Mouse (Mus musculus) neural tube, embryonic 10.5 days (tissue): Measurements from ENCODE around the gene Slc22a6.

Experiments used
- DNase-seq: peaks from one replicate; pipeline ENCODE4 v3.0.0-alpha.2; 2017; ENCODE audit warnings: low spot score; ENCODE audit errors: extremely low spot score

Gene Slc22a6

DNA sequence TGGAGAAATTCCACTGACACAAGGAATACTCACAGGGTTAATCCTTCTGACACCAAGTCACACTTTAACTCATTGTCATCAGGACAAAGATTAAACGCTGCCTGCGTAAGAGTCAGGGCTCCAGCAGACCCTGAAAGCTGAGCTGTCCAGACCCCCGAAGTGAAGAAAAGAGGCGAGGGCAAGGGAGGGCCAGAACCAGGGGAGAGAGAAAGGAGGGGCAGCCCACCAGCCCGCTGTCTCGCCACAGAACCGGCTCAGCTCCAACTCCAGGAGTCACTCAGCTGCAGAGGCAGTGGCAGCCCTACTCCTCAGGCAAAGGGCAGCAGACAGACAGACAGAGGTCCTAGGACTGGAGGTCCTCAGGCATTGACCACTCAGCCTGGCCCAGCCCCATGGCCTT lies at the start of gene Slc22a6:
Gene Slc22a6 (plus strand): TSS at position 136 of the 400 bp plus-strand sequence.
- DNase-seq, result no peak

DNA sequence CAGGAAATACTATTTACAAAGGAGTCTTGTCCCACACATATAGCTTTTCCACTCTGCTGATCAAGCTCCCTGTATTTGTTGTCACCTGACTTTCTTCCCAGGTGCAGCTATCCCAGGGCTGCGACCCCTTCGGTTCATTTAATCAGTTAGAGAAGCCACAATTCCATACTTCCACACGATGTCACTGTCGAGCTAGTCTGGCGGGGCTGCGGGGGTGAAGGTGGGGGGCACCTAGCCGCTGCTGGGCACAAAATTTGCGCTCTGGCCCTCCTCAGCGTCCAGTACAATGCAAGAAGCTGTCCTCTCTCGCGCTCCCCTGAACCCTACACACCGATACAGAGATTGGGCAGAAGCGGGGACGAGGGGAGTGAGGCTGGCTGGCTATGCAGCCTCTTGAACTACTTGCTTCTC lies 48.4 kb upstream of the Slc22a6 start:
- peak; percentile 50 for DNase-seq

DNA sequence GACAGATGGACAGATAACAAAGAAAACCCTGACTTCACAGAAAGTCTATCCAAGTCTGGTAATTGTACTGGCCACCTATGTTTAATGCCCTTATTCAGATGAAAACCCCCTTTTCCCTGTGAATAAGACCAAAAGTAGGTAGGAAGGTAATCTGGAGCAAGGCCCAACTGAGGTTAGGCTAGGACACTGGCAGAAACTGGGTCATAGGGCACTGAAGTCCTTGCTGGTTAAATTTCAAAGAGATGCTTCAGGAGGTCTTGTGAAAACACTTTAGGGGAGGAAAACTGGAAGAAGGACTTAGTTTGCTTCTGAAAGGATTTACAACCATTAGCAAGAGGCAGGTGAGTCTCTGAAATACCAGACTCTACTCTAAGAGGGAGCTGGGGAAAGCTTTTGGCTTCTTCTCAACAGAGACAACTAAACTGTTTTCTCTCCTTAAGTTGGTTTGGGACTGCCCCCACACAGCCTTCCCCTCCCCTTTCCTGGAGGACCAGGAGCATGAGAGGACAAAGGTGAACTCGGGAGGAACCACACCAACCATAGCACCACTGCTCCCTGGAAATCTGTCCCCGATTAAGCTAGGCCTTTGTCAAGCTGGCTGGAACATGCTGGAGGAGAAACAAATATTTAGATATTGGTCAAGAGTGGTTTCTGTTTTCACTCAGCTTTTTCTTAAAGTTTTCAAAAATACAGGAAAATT lies 47.3 kb upstream of the Slc22a6 start:
- DNase-seq, result no peak

DNA sequence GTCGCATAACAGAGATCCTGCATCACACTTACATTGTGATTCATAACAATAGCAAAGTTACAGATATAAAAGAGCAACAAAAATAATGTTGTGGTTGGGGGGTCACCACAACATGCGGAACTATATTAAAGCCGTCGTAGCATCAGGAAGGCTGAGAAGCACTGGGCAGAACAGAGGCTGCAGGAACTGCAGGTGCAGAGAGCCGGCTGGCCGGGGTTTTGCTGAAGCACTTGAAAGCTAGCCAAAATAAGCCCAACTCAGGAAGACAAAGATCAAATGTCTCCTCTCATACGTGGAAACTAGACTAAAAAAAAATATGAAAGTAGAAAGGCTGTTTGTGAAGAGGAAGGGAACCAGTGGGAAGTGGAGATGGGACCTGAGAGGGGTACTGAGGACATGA lies 46.1 kb upstream of the Slc22a6 start:
- no peak for DNase-seq

DNA sequence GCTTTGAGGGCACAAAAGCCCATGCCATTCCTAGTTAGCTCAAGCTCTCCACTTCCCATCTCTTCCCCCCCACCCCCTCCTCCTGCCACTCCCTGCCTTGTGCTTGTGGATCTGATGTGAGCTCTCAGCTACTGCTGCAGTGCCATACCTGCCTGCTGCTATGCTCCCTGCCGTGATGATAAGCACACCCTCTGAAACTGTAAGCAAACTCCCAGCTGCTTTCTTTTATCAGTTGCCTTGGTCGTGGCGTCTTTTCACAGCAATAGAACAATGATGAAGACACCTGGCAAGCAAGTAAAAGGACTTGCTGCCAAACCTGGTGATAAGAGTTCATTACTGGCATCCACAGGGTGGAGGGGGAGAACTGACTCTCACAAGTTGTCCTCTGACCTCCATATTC lies 45.4 kb upstream of the Slc22a6 start:
- no peak for DNase-seq

DNA sequence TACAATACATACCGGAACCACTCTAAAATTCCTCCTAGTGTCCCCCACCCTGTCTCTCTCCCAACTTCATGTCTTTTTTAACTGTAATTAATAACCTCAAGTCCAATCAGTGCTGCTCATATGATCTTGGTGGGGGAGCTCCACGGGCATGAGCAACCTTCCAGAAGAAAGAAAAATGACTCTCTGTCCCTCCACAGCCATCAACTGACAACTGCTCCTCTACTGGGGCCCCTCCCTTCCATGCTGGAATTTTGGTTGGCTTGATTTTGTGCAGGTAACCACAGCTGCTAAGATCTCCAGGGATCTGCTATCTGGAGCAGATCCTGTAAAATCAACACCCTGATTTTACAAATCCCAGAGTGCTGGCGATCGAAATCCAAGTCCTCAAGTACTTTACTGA lies 40.4 kb upstream of the Slc22a6 start:
- DNase-seq, result no peak

DNA sequence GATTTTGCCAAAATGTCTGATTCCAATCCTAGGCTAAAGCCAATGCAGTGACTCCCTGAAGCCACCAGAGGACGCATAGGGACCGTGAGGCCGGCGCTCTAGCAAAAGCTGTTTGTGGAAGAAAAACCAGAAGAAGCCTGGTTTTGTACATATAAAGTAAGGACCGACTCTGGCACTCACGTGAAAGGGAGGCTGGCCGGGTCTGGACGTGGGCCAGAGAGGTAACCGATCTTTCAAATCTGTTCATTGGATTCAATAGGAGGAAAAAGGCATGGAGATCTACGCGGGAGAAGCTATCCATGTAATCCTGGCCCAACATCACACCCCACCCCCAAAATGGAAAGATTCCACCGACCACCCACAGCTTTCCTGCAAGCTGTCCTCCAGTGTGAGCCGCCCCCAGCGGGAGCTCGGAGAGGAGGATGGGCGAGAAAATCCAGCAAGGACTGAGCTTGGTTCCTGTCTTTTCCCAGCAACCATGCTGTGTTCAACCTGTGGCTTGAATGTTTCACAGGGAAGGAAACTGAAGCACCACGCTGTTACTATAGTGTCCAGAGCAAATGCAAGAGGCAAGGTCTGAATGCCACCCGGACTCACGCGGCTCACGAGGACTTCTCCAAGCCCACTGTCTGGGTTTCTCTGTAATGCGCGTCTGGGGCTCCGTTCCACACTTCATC lies 39.4 kb upstream of the Slc22a6 start:
- DNase-seq, result peak; percentile 64

DNA sequence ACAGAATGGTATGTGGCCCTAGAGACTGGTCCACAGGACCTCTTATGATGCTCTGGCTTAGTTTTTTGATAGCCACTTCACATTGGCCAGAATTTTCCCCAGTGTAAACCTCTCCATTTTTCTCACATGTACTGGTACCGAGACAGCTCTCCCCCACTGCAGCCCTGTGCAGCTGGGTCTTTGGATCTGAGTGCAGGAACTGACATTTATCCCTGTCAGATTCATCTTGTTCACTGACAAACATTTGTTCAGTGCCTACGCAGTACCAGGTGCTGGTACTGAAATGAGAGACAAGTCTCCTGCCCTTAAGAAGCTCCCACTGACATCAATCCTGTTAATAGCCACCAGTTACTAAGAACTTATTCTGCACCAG lies 38.9 kb upstream of the Slc22a6 start:
- no peak for DNase-seq

DNA sequence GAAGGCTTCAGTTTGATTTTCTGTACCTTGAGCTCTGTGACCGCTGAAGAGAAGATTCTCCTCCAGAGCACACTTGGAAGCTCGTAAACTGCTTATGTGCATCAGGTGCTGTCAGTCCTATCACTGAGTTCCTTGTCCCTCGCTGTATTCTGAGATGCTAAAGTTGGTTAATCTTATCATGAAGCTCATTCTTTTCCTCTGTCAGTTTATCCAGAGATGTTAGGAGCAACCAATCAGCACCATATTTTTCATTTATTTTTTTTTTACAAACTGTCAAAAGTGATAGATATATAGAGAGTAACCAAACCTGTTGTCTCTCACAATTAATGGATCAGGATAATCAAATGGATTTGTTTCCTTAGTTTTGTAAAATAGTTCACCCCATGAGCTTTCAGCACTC lies 32.5 kb upstream of the Slc22a6 start:
- no peak for DNase-seq

DNA sequence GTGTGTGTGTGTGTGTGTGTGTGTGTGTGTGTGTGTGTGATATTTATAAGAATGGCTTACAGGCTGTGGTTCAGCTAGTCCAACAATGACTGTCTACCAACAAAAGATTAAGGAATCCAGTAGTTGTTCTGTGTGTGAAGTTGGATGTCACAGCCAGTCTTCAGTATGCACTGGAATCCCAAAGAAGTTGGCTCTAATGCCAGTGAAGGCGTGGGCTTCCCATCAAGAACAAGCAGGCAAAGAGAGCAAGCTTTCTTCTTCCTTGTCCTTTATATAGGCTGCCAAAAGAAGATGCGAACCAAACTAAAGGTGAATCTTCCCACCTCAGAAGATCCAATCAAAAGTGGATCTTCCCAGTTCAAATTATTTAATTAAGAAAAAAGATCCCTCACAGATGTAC lies 31.9 kb upstream of the Slc22a6 start:
- DNase-seq, result no peak

DNA sequence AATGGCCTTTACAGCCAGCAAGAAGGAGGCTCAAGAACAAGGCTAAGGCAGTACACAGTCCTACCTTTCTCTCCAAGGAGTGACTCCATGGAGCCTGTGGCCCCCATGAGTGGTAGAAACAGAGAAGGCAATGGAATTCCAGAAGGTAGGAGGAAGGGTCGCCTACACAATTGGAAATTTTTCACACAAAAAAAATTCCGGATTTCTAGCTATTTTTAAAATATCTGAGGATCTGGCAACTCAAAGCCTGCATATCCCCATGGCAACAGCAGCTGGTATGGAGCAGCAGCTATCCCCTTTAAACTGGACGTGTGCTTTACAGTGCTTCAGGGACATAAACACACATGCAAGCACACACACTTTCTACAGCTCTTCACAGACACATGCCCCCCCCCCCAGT lies 31.5 kb upstream of the Slc22a6 start:
- DNase-seq, result no peak

DNA sequence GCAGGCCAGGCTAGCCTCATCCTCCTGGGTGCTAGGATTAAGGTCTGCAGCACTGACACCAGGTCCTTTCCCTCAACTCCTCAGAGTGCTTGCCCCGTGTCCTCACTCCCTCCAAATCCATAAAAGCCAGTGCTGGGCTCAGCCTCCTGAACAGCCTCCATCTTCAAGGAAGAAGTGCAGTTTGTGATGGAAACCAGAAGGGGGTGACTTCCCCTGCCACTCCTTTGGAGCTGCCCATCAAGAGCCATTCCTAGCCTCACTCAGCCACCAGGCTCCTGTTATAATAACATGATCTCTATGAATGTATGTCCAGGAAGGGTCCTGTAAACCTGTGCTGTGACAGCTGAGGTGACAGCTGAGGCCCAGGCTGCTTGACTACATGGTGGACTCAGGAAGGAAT lies 30.5 kb upstream of the Slc22a6 start:
- DNase-seq, result no peak

DNA sequence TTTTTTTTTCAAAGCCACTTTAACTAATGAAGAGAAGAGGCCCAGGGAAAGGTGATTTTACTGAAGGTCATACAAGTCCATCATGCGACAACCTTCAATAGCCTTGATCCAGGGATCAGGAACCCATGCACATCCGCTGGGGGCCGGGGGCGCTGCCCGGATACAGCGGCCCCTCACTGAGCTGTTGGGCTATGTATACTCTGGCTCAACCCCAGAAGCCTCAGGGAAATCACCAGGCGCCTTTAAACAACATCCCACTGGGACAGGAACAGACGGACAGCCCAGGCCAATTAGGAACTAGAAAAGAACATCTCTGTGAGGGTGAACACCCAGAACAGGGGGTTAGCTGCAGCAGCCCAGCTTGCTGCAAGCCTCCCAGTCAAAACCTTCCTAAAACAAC lies 26.9 kb upstream of the Slc22a6 start, which contains the start of gene Slc22a8:
Gene Slc22a8 (plus strand): TSS at position 301 of the 400 bp plus-strand sequence.
- no peak for DNase-seq

DNA sequence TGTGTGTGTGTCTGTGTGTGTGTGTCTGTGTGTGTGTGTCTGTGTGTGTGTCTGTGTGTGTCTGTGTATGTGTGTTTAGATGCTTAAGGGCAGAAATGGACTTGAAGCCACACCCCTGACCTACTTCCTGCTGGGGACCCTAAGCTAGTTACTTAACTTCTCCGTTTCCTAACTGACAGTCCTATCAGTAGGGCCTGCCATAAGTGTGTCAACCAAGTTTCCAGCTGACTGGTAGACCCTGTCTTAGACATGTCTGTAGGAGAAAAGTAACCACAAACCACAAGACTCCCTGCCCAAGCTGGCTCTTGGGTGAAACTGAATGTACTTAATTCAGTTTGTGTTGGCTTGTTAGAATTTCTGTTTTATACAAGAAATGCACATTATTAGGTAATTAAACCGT lies 25.7 kb upstream of the Slc22a6 start:
- no peak for DNase-seq

DNA sequence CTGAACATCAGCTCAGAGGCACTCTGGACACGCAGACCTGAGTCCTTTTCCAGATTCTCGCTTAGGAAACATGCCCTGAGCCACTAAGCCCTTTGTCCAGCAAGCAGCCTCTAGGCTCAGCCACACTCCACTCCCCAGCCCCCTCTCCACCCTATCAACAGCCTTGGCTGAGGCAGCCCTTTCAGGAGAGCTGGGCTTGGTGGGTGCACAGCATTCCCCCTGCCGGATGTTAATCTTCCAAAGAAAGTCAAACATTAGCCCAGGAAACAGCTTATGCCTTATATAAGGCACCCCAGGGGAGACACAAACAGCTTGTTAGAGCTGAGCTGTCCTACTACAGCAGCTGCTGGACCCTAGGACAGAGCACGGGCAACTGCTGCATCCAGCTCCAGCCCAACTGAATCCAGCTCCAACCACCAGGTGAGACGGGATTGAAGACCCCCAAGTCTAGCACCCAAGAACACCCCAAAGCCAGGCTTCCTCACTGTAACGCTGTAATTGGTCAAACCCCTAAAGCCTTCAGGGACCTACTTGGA lies 24.9 kb upstream of the Slc22a6 start:
- no peak for DNase-seq

DNA sequence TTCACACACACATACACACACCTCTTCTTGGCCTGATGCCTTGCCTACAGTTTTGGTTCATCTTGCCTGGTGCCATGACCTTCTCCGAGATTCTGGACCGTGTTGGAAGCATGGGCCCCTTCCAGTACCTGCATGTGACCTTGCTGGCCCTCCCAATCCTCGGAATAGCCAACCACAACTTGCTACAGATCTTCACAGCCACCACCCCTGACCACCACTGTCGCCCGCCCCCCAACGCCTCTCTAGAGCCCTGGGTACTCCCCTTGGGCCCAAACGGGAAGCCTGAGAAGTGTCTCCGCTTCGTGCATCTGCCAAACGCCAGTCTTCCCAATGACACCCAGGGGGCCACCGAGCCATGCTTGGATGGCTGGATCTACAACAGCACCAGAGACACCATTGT lies 24.0 kb upstream of the Slc22a6 start:
- DNase-seq, result no peak

DNA sequence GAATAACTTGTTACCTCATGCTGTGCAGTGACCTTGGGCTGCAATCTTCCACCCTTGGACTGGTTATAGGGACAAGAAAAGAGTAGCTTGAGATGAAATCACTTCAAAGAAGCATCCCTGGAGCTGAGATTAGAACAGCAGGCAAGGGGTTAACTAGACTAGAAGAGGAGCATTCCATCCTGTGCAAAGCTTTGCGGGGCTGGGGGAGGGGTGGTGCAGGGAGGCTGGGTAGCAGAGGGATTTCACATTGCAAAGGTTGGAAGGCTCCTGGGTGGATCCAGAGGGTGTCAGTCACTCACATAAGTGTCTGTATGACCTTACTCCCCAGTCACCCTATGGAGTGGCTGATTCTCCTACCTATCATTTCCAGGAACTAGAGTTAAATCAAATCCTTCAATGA lies 23.3 kb upstream of the Slc22a6 start:
- DNase-seq, result peak; percentile 29

DNA sequence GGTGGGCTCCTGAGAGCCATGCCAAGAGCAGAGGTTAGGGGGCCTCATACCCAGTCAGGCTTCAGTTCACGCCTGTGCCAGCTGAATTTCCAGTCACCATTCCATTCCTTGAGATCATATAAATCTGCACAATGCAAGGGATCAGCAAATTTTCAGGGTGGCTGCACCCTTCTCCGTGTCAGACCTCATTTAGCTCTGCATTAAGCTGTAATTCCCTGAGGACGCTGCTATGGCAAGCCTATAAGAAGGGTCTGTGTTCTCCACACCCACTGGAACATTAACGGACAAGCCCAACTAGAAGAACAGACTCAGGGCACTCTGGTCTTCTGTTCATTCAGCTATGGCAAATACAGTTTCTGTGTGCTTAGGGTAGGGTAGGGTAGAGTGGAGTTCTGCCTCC lies 20.6 kb upstream of the Slc22a6 start:
- DNase-seq, result no peak

DNA sequence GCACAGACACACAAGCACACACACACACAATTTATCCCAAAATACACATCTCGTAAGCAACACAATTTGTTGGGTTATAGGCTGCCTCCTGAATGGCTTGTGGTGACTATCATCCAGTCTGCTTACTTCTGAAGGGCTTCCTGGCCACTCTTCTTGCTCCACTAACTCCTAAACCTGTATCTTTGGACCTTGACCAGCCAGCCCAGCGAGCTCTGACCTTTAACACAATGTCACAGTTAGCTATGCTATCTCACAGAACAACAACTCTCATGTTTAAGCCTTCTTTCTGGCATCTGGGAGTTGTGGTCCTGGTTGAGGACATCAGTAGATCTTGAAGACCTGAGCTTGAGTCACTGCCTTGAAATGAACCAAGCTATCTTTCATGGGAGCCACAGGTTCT lies 18.6 kb upstream of the Slc22a6 start:
- DNase-seq, result no peak

DNA sequence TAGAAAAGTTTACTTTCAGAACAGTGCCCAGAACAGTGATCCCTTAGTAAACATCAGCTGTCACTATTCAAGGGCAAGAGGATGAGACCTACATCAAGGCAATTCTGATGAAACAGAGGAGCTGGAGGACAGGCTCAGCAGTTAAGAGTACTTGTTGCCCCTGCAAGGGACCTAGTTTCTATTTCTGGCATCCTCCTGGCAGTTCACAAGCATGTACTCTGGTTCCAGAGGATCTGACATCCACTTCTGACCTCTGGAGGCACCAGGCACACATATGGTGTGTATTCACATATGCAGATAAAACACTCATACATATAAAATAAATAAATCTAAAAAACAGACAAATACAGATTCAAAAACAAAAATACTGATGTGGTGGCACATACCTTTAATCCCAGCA lies 15.9 kb upstream of the Slc22a6 start:
- DNase-seq, result no peak

DNA sequence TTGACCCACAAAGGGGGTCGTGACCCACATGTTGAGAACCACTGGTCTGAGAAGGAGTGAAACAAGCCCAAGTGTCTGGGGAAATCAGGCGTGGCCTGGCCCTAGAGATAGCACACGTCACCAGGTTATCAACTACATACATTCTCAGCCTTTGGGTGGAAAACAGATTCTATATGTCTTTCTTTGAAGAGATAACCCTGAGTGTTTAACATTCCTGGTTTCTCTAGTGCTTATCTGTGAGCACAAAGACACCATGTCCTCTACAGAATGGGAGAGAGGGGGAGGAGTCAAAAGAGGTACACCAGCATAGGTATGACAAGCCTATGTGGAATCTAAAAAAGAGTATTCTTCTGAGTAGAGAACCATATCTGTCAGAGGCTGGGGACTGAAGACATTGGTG lies 14.9 kb upstream of the Slc22a6 start:
- no peak for DNase-seq

DNA sequence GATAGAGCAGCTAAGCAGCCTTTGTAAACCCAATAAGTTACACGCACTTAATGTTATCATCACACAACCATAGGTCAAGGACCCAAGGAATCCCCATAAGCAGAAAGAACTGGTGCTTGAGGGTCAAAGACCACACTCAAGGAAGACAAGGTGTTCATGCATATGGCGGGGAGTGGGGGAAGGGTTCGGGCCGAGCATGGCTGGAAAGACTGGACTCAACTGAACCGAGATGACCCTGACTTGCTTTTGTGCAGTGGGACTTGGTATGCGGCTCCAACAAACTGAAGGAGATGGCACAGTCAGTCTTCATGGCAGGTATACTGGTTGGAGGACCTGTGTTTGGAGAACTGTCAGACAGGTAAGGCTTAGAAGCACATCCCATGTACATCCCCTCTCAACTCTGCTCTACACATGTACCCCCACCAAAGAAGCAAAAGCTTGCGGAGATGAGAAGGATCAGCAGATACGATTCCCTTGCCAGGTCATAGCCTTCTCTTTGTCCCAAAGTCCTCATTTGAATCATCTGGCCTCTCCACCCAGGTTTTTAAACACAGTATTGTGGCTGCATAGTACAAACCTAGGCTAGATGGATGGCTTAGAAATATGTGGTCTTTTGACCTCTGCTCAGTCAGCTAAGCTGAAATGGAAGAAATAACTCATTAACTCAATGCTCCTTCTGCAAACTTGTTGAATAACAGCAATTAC lies 13.2 kb upstream of the Slc22a6 start:
- DNase-seq, result no peak

DNA sequence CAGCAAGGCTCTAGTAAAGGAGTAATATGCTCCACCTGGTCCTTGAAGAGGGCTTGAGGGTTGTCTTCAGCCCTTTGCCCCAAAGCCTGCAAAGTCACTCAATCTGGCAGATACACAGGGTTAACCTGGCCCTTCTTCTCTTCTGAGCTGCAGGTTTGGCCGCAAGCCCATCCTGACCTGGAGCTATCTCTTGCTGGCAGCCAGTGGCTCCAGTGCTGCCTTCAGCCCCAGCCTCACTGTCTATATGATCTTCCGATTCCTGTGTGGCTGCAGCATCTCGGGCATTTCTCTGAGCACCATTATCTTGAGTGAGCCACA lies 12.6 kb upstream of the Slc22a6 start:
- DNase-seq, result no peak
